Mouse (Mus musculus) bone marrow macrophage, adult 2 months (primary cell): Measurements from ENCODE around the gene Unc13c.

Experiments
- CTCF ChIP-seq: IDR thresholded peaks from 2 replicates; pipeline ENCODE4 v1.5.1; 2012; ENCODE audit warnings: low read depth, mild to moderate bottlenecking, low read length, moderate library complexity
- POLR2A ChIP-seq: IDR thresholded peaks from 2 replicates; pipeline ENCODE4 v1.6.1; 2012; ENCODE audit warnings: mild to moderate bottlenecking, low read depth, low read length, borderline replicate concordance

GRCm38 (mm10) chr9:73725717-73726662 is 242.8 kb downstream of the Unc13c start:
- TF ChIP-seq POLR2A (no peak), CTCF (no peak)
